Mouse (Mus musculus): Measurements from ENCODE around the gene Rtf1. TPM values are rescaled to one million over a fixed set of nuclear protein-coding genes. Genes with fewer than 3 reads are reported as not detected.

Rtf1 gene
- total RNA-seq, 1 experiment from 2014 or later, result 36.4 TPM

- ATAC-seq (ENCODE audit: extremely low read depth, insufficient number of reproducible peaks, low FRiP score, poor library complexity, severe bottlenecking), result no peak
Measured at GRCm38 (mm10) chr2:119760251-119760650, 85.4 kb downstream of the Rtf1 start, which contains the start of gene Ltk. Ltk (minus strand) TSS chr2:119760431.

- peak; percentile 28; the same call in 1 of the 2 replicates for ATAC-seq (ENCODE audit: extremely low read depth, insufficient number of reproducible peaks, low FRiP score, poor library complexity, severe bottlenecking)
Measured at GRCm38 (mm10) chr2:119762276-119762675, 87.4 kb downstream of the Rtf1 start.

GRCm38 (mm10) chr2:119763924-119764323 lies 89.1 kb downstream of the Rtf1 start:
- ATAC-seq (ENCODE audit: extremely low read depth, insufficient number of reproducible peaks, low FRiP score, poor library complexity, severe bottlenecking), result no peak

- ATAC-seq (ENCODE audit: extremely low read depth, insufficient number of reproducible peaks, low FRiP score, poor library complexity, severe bottlenecking), result no peak
Measured at GRCm38 (mm10) chr2:119767246-119767645, 92.4 kb downstream of the Rtf1 start.

Other genes with a start within 250 kb of the Rtf1 start
- 30.2 and 33.1 TPM in 2 replicates for gene Ino80, start 197.4 kb upstream of the Rtf1 start, total RNA-seq (2017)
- gene Exd1, start 127.4 kb upstream of the Rtf1 start, total RNA-seq (2017), result 0.12 TPM in 2 replicates
- 143 and 172 TPM in 2 replicates for gene Chp1, start 127.4 kb upstream of the Rtf1 start, total RNA-seq (2017)
- 2.8 TPM in 2 replicates for gene Nusap1, start 56.8 kb upstream of the Rtf1 start, total RNA-seq (2017)
- 1.2 and 1.8 TPM in 2 replicates for gene Oip5, start 56.6 kb upstream of the Rtf1 start, total RNA-seq (2017)
- 14.0 and 20.1 TPM in 2 replicates for gene Ndufaf1, start 12.2 kb upstream of the Rtf1 start, total RNA-seq (2017)
- 0.37 and 0.70 TPM in 2 replicates for gene Itpka, start 67.3 kb downstream of the Rtf1 start, total RNA-seq (2017)
- gene Ltk, start 85.4 kb downstream of the Rtf1 start, total RNA-seq (2017), result 2.3 and 2.4 TPM in 2 replicates
- gene Rpap1, start 112.5 kb downstream of the Rtf1 start, total RNA-seq (2017), result 10.5 and 11.9 TPM in 2 replicates
- 0.12 TPM in 1 of 2 replicates, not detected in the other for gene Tyro3, start 122.7 kb downstream of the Rtf1 start, total RNA-seq (2017)
- gene Mga, start 222.2 kb downstream of the Rtf1 start, total RNA-seq (2017), result 106 and 110 TPM in 2 replicates

Measured in neutrophil, adult 5-6 weeks (primary cell).